Mouse (Mus musculus) urinary bladder, postnatal 4 days (tissue): ENCODE results near the gene Abi1.
"Not testable (repeated sequence)": the region's sequence is repeated elsewhere in the genome, so short reads cannot be mapped to it uniquely, and the experiment has no call there.

Experiments used
- DNase-seq, 2 experiments: peaks; one replicate each; pipeline ENCODE4 v3.0.0; 2021 to 2022; ENCODE audit warnings: low spot score in 2 of 2

The Abi1 gene

GRCm38 (mm10) chr2:23040001-23040646 lies at the start of gene Abi1:
Gene Abi1 (minus strand): TSS chr2:23040241.
- peak; percentile 88 to 89 for DNase-seq

DNA sequence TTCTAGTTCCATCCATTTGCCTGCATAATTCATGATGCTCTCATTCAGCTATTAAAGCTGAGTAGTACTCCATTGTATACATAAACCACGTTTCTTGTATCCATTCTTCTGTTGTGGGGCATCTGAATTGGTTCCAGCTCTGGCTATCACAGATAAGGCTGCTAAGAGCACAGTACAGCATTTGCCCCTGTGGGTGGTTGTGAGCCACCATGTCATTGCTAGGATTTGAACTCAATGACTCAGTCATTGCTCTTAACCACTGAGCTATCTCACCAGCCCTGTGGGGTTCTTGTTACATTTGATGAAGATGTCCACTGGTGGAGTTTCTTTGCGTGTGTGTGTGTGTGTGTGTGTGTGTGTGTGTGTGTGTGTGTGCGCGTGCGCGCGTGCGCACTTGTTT lies 44.5 kb upstream of the Abi1 start:
- no peak for DNase-seq

GRCm38 (mm10) chr2:23078588-23078987 lies 38.5 kb upstream of the Abi1 start:
- DNase-seq: no peak

DNA sequence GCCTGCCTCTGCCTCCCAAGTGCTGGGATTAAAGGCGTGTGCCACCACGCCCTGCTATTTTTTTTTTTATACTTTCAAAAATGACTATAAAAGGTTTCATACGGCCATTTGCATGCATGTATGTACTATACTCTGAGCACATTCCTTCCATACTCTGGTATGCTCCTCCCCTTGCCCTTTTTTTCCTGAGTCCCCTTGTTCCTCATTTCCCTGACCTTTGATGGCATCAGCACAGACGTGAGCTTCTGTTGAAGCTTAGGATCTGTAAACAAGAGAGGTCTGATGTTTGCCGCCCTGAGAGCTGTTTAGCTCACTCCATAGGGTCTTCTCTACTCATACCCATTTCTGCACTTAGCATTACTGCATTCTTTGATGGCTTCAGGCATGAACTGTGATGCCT lies 37.7 kb upstream of the Abi1 start:
- no peak for DNase-seq

GRCm38 (mm10) chr2:23076783-23077182 lies 36.7 kb upstream of the Abi1 start:
- DNase-seq: no peak

DNA sequence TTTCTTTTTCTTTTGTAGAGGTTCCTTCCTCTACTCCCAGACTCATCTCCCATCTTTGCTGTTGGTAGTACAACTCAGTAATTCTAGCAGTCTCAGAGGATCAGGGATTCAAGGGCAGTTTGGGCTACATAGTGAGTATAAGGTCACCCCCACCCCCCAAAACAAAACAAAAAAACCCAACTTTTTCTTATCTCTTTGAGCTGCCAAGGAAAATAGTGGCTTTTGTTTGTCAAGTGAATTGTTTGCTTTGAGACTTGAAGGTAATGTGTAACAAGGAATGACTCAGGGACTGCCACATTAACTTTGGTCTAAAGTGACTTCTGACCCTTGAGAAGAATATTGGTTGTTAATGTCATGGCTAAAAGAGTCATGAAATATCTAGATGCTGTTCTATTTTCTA lies 35.8 kb upstream of the Abi1 start:
- DNase-seq: no peak

DNA sequence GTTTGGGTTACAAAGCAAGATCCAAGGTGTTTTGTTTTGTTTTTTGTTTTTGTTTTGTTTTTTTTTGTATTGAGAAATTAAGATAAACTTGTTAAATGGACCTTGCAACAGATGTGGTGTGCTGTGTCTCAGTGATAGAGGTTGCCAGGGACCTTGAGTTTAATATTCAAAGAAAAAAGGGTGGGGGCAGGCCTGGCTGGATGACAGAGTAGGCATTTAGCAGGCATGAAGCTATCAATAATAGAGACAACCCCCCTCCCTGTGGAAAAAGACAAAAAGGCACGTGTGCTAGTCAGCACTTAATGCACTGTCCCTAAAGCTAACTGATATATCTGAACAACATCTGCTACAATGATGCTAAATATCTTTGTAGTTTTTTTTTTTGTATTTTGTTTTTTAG lies 31.4 kb upstream of the Abi1 start:
- DNase-seq: no peak

- DNase-seq: no peak
Observed at GRCm38 (mm10) chr2:23070491-23070890, 30.4 kb upstream of the Abi1 start.

- peak; percentile 92 to 94 for DNase-seq
Observed at GRCm38 (mm10) chr2:23068894-23069744, 29.1 kb upstream of the Abi1 start.

- peak in 1 of 2 experiments; percentile 16 for DNase-seq
Observed at GRCm38 (mm10) chr2:23068370-23068737, 28.3 kb upstream of the Abi1 start.

DNA sequence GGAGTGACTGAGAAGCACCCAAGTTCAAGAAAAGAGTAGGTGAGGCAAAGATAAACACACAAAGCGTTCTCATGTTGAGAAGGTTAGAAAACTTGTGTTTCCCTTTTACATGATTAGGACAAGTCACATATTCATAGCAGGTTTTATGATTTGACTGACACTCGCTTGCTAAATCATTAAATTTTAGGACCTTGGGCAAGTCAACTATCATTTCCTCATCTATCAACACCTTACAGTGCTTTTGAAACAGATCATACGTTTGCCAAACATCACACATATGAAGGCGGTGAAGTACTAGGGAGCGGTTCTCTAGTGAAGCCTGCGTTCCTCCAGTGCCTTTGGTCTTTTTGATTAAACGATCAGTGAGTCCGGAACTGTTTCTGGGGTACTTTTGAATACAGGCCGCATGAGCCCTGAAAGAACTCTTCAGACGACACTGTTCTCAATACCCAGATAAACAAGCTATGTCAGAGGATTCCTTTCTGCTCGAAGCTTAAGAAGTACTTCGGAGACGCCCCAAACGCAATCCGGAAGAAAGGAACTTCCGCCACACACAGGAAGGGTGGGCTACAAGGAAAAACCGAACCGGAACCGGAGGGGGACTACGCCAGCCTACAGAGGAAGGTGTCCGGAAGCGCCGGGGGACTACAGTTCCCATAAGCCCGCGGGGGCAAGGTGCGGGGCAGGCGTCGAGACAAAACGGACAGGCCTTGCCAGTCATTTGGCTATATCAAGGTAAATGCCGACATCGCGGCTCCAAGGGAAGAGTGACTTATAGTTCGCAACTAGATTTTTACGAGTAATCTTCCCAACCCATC lies 27.7 kb upstream of the Abi1 start, which contains the start of gene Acbd5:
Acbd5 (plus strand) TSS at position 616 of the 818 bp plus-strand sequence.
- DNase-seq: peak; percentile 92 to 94

DNA sequence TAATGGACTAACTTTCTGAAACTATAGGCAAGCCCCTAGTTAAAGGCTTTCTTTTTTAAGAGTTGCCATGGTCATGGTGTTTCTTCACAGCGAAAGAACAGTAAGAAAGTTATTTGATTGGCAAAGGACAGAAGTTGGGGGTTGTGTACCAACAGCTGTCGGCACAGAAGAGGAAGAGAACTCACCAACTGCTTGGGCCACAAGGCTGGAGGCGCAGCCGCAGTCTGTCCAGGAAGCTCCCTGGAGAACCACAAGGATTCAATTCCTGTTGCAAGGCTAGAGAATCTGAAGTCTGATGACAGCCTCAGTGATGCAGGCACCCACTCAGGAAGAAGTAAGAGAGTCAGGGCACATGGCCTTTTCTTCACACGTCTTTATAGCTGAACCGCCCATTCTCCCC lies 12.5 kb upstream of the Abi1 start:
- no peak for DNase-seq

DNA sequence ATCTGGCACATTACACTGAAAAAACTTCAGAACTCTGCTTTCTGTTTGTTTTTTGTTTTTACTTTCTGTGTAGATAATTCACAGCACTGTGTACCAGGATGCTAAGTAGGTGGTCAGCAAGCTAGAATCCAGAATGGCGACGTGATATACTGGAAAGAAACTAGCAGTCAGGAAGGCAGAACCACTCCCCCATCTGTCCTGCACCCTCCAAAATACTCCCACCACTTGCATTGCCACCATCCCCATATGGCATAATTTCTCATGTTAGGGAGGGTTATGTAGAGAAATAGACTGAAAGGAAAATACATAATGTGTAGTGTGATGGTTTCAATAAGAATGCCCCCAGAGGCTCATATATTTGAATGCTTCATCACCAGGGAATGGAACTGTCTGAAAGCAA lies 11.8 kb upstream of the Abi1 start:
- DNase-seq: no peak

DNA sequence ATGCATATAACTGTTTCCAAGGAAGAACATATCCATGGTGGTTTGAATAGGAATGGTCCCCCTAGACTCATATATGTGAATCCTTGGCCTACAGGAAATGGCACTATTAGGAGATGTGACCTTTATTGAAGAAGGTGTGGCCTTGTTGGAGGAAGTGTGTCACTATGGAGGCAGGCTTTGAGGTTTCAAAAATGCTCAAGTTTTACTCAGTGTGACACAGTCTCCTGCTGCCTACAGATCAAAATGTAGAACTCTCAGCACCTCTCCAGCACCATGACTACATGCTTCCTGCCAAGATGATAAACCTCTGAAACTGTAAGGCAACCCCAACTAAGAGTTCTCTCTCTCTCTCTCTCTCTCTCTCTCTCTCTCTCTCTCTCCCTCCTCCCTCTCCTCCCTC lies 8.0 kb upstream of the Abi1 start:
- DNase-seq: no peak

GRCm38 (mm10) chr2:23045703-23046102 lies 5.7 kb upstream of the Abi1 start:
- DNase-seq: no peak

GRCm38 (mm10) chr2:23042189-23042588 lies 2.1 kb upstream of the Abi1 start:
- DNase-seq: no peak

DNA sequence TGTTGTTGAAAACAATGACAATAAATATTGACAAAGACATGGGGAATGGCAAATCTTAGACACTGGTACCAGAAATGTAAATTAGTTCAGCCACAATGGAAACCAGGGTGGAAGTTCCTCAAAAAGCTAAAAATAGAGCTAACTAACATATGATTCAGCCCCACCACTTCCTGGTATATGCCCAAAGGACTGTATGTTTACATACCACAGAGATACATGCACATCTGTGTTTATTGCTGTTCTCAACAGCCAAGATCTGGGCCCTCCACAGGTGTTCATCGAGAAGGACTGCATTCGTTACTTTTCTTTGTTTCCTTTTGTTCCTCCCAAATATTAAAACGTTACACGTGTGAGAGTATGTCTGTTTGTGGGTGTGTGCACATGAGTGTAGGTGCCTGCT lies 1.4 kb upstream of the Abi1 start:
- DNase-seq: no peak

GRCm38 (mm10) chr2:23040690-23041089 lies 649 bp upstream of the Abi1 start:
- not testable (repeated sequence) for DNase-seq

DNA sequence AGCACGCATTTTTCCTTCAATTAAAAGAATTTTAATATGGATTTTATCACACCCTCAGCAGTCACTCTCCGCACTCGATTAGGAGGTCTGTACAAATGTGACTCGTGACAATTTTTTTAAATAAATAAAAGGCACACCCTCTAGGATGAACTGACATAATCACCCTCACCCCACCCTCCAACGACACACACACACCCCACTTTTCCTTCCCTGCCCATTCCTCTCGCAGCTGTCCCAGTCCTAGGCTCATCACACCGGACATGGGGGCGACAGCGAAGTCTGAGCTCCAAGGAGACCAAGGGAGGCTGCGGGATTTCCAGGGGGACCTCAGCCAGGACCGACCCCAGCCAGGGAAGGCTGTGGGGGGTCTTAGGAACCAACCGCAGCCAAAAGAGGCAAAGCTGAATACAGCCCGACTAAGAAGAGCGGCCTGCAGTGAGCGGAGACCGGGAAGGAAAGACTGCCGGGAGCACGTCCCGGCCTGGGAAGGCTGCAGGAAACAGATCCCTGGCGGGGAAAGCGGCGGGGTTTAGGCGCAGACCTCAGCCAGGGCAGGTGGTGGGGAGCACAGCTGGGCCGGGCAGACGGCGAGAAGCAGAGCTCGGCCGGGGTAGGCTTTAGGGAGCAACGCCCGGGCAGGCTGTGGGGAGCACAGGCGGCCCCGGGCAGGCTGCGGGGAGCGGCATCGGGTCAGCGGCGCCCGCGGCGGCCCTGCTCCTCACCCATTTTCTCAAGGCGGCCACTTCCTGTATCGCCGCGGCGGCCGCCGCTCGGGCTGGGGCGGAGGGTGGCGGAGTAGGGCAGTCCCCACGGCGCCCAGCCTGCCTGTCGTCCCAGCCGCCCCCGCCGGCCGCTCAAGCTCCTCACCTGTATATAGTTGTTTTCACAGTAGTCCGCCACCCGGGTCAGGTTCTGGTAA lies 700 bp downstream of the Abi1 start:
- peak in 1 of 2 experiments; percentile 65 for DNase-seq

GRCm38 (mm10) chr2:23035467-23035866 lies 4.6 kb downstream of the Abi1 start:
- DNase-seq: no peak
